17 mouse cellular contexts compared by ENCODE assay signal in the genomic region with DNA sequence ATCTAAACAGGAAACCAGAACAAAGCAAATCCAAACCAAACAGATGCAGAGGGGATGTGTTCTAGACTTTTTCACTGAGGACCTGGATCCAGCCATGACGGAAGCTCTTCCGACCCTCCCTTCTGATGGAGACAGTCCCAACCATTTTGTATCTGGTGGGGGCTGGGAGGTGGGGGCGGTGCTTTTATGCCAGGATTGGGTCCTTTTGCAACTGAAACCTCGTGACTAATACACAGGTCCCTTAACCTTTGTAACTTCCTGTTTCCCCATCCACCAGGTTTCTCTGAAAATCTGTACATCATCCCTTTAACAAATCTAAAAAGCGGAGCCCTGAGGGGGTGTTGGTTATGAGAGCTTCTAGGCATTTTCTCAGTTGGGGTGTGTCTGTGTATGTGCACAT.
DNase-seq lines count a peak whose midpoint lies in the region; ATAC-seq lines count a peak whose summit lies in the region.
"Had no signal": no experiment of that assay in that cellular context is flagged by ENCODE, and none has a peak within 500 bp of the region (broad histone marks: within the 10 kb centered on the region; RNA-seq: fewer than 3 reads in every experiment).

No protein-coding gene starts in this region.

- H3K27ac ChIP-seq in liver, embryonic 16.5 days (ENCODE audit: low read length), result peak overlapping the region; percentile 4; the same call in 1 of the 2 replicates
- H3K27ac ChIP-seq in kidney, embryonic 16.5 days (ENCODE audit: low read length), result no peak overlapping the region
- H3K27ac ChIP-seq: left cerebral cortex, adult 2 months; limb, embryonic 13.5 days; midbrain, embryonic 12.5 days had no signal

- H3K4me3 ChIP-seq in liver, embryonic 16.5 days (ENCODE audit: low read depth, low read length), result no peak overlapping the region
- no peak overlapping the region for H3K4me3 ChIP-seq in kidney, embryonic 16.5 days (ENCODE audit: low read length)
- H3K4me3 ChIP-seq: heart, embryonic 10.5 days; left cerebral cortex, adult 2 months; limb, embryonic 13.5 days; midbrain, embryonic 12.5 days had no signal

- 0 out of 2 replicates have a peak, but pooled peaks have one; percentile 6 for ATAC-seq in common myeloid progenitor, adult 5-6 weeks (replicated peaks; ENCODE audit: low read depth, poor library complexity, severe bottlenecking)
- ATAC-seq in liver, embryonic 16.5 days (ENCODE audit: low read depth), result no peak; the same call in 1 of the 2 replicates
- no peak for ATAC-seq in kidney, embryonic 16.5 days (ENCODE audit: low FRiP score, low TSS enrichment)
- ATAC-seq: forebrain, embryonic 16.5 days had no signal

- peaks cover 26% of the 10 kb centered on the region for H3K4me1 ChIP-seq in liver, embryonic 16.5 days (ENCODE audit: control insufficient read depth, low read depth, low read length)
- peaks cover 36% of the 10 kb centered on the region for H3K4me1 ChIP-seq in kidney, embryonic 16.5 days (ENCODE audit: insufficient read depth, low read length)

- DNase-seq in thymus, postnatal 0 days (ENCODE audit: low spot score), result peak; percentile 27
- no peak for DNase-seq in thymus, postnatal 10 days (ENCODE audit: low spot score in 2 of 2)
- no peak for DNase-seq in adrenal gland, adult (ENCODE audit: inconsistent age in 2 of 2, low spot score in 1 of 2)
- no peak for DNase-seq in left cerebral cortex, adult 8-10 months (ENCODE audit: low spot score in 2 of 2)
- DNase-seq: adrenal gland, postnatal 36 days; heart, postnatal 4 days; kidney, adult 11 months; kidney, postnatal 4 days had no signal

- no peak overlapping the region for H3K9ac ChIP-seq in liver, embryonic 16.5 days (ENCODE audit: low read depth, low read length)
- no peak overlapping the region for H3K9ac ChIP-seq in kidney, embryonic 16.5 days (replicated peaks; ENCODE audit: low read length)
- H3K9ac ChIP-seq: limb, embryonic 13.5 days; midbrain, embryonic 12.5 days had no signal

- no peaks in the 10 kb centered on the region for H3K36me3 ChIP-seq in liver, embryonic 16.5 days (ENCODE audit: control insufficient read depth, insufficient read depth)
- no peaks in the 10 kb centered on the region for H3K36me3 ChIP-seq in kidney, embryonic 16.5 days (ENCODE audit: insufficient read depth, low read length)
- H3K36me3 ChIP-seq: G1E; heart, embryonic 10.5 days; limb, embryonic 13.5 days; midbrain, embryonic 12.5 days had no signal

- H3K27me3 ChIP-seq in liver, embryonic 16.5 days (ENCODE audit: control insufficient read depth, insufficient read depth, low read depth, low read length), result peaks cover 18% of the 10 kb centered on the region
- H3K27me3 ChIP-seq in kidney, embryonic 16.5 days (ENCODE audit: insufficient read depth, low read length), result peaks cover 10% of the 10 kb centered on the region; the same call in 1 of the 2 replicates

- 43% methylated on average over 5 of the region's 5 CpGs for WGBS in liver, embryonic 16.5 days (ENCODE audit: insufficient replicate concordance)
- 56% methylated on average over 5 of the region's 5 CpGs for whole genome bisulfite sequencing in kidney, embryonic 16.5 days

- 0 out of 2 replicates have a peak overlapping the region, but pooled peaks have one; percentile 4 for H3K4me2 ChIP-seq in liver, embryonic 16.5 days (ENCODE audit: low read depth, low read length)
- H3K4me2 ChIP-seq in kidney, embryonic 16.5 days (replicated peaks; ENCODE audit: low read depth, low read length), result no peak overlapping the region
- H3K4me2 ChIP-seq: limb, embryonic 13.5 days; midbrain, embryonic 12.5 days had no signal

- H3K9me3 ChIP-seq in liver, embryonic 16.5 days (replicated peaks; ENCODE audit: control insufficient read depth, low read length), result no peaks in the 10 kb centered on the region
- no peaks in the 10 kb centered on the region for H3K9me3 ChIP-seq in kidney, embryonic 16.5 days (ENCODE audit: low read length)
- H3K9me3 ChIP-seq: G1E; heart, embryonic 10.5 days; limb, embryonic 13.5 days; midbrain, embryonic 12.5 days had no signal
